Mouse (Mus musculus): Measurements from ENCODE around the gene Hoxb5. TPM values are rescaled to one million over a fixed set of nuclear protein-coding genes. Genes with fewer than 3 reads are reported as not detected.

Hoxb5 gene
- polyA plus RNA-seq, 3 experiments from 2014 or later, result not detected

DNA sequence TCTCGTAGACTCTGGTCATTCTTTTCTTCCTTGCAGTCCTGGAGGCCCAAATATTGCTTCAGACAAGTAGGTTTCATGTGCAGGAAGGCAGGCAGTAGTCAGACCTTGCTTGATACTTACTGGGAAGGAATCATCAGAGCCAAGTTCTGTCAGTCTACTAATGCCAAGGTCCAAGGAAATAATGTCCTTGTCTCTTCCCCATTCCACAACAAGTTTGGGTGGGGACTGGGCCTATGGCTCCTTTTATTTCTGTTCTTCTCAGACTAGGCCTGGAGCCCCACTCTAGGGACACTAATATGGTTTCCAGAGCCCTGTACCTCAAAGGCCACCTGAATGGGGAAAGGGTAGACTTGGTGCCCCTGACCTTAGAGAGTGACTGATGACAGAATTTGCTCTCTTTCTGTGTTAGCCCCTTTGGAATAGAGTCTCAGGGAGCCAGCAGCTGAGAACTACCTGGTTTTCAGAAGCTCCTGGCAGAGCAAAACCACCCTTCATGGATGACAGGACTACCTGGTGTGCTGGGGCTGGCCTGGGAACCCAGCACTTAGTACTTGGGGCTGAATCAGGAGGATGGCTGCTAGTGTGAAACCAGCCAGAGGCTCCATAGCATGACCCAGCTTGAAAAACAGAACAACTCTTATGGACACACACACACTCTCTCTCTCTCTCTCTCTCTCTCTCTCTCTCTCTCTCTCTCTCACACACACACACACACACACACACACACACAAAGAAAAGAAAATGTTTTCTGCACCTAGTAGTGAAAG, 14.5 kb upstream of the Hoxb5 start:
- no peak for ATAC-seq

DNA sequence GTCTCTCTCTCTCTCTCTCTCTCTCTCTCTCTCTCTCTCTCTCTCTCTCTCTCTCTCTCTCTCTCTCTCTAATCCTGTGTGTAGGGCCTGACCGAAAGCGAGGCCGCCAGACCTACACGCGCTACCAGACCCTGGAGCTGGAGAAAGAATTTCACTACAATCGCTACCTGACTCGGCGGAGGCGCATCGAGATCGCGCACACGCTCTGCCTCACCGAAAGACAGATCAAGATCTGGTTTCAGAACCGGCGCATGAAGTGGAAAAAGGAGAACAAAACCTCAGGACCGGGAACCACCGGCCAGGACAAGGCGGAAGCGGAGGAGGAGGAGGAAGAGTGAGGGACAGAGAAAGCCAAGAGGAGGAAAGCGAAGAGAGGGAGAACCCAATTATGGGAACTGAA, 13.8 kb upstream of the Hoxb5 start:
- ATAC-seq, result no peak

DNA sequence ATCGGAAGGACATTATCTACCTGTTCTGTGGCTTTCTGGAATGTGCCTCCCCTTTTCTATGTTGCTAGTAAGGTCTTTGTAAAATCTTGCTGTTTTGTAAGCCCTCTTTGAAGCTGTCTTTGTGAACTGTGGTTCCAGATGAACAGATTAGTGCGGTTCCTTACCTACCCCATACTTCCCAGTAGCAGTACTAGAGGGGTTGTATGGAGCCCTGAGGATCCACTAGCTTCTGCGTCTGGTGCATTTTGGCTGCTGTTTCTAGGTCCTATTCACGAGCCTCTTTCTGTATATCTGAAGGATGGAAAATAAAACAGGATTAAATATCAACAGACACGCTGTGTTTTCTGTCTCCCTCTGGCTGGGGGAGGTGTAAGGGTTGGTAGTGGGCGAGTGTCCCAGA, 13.3 kb upstream of the Hoxb5 start:
- ATAC-seq, result no peak

DNA sequence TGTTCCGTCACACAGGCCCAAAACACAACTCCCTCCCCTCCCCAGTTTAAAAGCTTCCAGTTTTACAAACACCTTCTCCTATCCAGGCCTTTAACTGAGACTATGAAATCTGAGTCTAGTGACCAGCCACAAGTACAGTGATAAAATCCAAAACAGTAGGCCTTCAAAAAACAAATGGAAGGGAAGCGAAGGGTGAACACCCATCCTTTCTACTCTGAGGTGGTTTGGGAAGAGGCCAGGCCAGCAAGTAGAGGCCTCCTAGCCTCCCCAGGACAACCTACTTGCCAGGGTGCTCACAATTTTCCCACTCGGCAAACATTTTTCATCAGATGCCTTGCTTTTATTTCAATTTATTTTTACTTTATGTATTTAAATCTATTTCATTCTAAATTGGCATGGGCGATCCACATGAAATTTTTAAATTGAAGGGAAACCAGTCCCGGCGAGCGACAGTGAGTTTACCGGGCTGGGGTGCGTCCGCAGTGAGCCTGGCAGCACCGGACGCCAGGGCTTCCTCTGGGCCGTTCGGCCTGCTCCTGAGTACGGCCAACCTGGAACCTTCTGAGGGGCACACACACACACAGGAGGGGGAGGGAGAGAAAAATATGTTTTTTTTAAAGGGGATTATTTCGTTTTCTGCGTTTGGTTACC, 12.3 kb upstream of the Hoxb5 start:
- no peak for ATAC-seq

DNA sequence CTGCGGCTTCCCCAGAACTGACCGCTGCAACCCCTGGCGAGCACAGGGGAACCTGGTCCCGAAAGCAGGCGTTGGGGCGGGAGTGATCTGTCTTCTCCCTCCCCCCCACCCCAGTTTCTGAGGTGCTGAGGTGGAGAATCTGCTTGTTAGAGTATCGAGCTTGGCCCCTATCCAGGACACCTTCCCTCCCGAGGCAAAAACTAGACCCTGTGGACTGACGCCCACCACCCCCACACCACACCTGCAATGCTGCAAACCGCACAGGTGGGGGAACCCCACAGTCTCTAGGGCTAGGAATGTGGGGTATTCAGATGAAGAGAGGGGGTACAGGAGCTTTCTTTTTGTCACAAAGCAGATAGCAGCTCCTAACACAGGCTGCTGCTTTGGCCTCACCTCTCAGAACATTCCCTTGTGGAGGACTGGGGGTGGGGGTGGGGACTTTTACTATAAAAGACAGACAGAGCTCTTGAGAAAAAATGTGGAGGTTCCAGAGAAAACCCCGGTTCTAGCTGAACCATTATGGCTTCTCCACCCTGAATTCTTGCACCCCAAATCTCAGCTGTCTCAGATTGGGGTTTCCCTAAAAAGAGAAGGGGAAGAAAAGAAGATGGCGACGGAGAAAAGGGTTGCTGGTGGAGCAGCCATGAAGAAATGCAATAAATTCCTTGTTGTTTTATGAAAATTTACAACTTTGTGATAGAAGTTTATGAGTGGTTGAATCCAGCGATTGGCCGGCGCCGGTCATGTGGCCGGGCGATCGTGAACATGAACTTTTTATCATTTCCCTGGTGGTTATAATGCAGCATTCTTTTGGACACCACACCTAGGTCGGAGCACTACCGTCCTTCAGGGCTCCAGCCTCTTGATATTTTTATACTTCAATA, 11.2 kb upstream of the Hoxb5 start, which contains the start of gene Hoxb6:
TSS of gene Hoxb6 (plus strand) at position 796 of the 884 bp plus-strand sequence.
- no peak for ATAC-seq

GRCm38 (mm10) chr11:96292565-96293301, 10.4 kb upstream of the Hoxb5 start:
- ATAC-seq, result no peak

DNA sequence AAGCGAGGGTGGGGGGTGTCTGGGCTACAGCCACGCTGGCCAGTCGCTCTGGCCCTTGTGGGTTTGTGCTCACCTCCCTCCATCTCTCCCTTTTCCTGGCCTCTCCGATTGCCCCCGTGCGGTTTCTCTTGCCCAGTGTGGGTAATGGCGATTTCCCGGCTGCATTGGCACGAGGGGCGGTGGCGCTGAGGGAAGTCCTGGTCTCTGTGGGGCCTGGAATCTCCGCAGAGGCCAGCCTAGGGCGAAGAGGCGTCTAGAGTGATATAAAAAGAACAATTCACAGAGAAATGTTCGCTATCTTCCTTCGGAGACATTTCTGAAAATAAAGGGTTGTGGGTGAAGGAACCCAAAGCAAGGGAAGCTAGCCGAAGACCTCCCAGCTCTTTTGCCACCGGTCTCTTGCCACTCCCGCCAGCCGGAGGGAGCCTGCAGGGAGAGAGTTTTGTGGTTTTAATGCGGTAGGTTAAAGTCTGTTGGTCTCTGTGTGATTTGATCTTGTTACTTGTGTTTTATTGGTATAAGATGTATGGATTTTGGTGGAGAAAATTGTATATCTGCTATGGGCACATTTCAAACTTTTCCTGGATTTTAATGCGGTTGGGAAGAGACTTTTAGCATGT, 9.7 kb upstream of the Hoxb5 start:
- ATAC-seq, result no peak

DNA sequence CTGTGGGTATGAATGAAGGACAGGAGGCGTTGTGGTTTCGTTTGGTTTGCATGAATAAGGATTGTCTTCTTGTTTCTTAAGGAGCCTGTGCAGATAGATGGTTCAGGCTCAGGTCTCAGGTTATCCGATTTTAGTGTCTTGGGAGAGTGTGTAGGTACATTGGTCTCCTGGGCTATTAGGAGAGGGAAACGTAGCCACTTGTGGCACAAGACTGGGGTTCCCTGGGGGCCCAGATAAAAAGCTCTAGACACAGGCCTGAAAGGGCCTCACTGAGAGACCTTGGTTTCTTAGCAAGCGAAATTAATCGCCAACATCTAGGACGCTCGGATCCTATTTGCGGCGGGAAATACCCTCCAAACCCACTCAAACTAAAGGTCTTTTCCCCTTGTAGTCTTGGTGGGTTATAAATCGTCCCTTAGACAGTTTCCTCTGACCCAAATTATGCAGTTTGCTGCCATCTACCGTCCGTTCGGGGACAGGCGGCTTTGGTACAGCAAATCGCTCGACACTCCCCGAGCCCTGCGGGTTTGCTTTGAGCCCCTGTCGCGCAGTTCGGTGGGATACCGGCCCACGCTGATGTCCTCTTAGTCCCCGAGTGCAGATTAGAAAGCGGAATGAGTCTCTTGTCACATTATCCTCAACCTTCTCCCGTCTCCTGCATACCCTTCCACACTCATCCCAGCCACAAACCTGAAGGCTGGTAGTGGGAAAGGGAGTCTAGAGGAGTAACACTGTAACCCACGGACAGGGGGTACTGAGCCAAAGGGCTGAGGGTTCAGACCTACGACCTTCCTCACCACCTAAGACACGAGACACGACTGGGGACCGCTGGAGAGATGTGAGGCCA, 8.7 kb upstream of the Hoxb5 start:
- ATAC-seq, result peak; percentile 76

DNA sequence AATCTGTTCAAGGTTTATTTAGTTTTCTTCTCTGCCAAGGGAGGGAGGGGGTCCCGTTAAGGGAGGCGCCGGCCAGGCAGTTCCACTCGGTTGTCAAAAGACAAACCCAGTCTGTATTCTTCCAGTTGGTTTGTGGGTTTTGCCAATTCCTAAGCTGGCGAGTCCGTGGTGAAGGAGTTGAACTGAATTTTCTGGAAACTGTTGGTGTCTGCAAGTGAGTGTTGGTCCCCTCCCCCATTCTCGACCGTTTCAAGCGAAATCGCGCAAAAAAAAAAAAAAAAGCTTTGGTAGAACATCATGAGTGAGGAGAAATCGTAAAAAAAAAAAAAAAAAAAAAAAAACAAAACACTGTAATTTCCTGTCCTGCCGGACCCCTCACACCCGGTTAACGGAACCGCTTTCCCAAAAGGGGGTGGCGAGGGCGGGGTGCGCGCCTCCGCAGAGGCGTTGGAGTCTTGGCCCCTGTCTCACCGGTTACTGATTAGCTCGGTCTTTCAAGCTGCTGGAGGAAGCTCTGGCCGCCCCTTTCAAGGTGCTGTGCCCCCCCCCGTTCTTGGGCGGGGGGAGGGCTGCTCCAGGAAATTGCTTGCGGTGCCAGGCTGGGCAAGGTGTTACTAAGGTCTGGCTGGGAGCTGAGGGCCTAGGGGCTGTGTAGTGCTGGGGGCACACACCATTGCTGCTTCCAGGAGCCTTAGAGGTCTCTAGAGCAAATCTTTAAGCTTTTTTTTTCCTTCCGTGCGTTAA, 7.9 kb upstream of the Hoxb5 start:
- no peak for ATAC-seq

- no peak for ATAC-seq
These were observed 6.1 kb upstream of the Hoxb5 start for GRCm38 (mm10) chr11:96296997-96297396.

DNA sequence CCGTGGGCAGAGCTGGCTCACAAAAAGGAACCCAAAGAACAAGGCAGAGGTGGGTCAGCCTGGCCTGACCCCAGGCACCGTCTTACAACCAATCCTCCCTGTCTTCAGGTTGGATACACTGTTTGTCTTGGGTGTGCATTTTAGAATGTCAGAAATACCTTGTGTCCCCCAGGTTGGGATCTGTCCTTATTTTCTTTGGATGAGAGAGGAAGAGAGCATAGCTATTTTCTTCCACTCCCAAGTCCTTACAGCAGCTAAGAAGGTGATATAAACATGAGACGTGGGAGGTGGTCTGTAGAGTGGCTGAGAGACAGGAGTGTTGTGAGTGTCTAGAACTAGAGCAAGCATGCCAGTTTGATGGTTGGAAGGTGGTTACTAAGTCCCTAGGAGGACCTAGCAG, 5.7 kb upstream of the Hoxb5 start:
- no peak for ATAC-seq

GRCm38 (mm10) chr11:96297968-96298635, 5.0 kb upstream of the Hoxb5 start:
- ATAC-seq, result no peak

- ATAC-seq, result no peak
These were observed 4.1 kb upstream of the Hoxb5 start for GRCm38 (mm10) chr11:96298895-96299667.

DNA sequence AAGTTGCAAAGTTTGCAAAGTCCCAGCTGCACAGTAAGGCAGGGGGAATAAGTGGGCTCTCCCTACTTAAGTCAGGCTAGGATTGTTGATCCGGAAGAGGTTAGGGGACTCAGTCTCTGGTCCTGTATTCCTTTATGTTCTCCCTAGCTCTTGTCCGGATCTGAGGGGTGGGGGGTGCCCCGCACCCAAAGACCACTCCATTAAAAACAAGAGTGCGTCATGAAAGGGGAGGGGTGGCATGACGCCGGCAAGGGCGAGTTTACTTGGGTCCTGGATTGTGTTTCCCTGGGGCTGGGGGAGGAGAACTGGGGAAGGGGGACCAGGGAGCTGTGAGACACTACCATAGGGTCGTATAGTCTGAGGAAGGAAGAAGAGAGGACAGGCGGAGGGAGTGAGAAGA, 3.4 kb upstream of the Hoxb5 start:
- ATAC-seq, result no peak

GRCm38 (mm10) chr11:96300354-96301063, 2.6 kb upstream of the Hoxb5 start:
- ATAC-seq, result no peak

- no peak for ATAC-seq
These were observed 2.1 kb upstream of the Hoxb5 start for GRCm38 (mm10) chr11:96301064-96301431.

DNA sequence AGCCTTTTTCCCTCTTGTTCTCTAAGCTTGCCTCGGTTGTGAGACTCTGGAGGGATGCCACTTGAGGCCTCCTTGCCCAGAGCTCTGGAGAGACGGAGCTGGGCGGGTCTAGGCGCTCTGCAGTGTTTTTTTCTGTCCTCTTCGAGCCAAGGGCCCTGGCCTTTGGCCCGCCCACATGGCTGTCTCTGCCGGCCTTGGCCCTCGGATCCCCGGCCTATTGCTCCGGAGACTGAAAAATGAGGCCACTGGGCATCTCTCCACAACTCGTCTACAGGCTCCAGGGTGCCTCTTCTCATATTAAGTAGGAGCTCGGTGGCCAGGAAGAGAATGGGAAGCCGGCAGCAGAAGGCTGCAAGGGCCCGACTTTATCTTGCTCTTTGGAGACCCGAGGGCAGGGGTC, 1.3 kb upstream of the Hoxb5 start:
- no peak for ATAC-seq

DNA sequence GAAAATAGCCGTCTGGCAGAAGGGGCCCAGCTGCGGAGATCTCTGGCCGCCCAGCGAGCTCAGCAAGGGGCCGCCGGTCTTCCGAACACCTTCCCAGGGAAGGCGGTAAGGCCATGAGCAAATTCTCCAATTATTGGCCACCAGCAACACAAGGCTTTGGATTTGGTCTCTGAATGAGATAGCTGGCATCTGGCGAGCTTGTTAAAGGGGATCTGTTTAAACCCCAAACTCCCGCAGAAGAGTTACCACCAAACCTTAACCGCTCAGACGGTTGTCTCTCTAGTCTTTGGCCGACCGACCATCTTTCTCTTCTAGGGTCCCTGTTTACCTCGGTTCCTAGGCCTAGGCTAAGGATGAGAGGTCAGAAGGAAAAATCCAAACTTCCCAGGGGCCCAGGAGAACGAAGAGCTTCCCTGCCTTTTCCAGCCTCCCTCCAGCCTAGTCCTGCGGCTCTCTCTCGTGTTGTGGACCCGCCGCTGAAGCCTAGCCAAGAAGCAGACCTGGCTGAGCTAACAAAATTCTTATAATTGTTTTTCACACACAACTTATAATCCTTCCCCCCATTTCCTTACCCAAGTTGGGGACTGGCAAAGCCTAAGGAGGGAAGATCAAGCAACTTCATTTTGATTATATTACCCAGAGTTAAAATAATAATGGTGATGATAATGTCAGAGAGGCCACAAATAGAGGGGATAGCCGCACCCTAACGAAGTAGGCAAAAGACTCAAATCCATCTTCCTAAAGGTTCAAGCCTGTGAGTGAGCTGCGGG, 570 bp upstream of the Hoxb5 start:
- no peak for ATAC-seq

Measured in inflammation-experienced regulatory T-cells, adult 6 months (primary cell).